Mouse (Mus musculus) brain, embryonic 14.5 days (tissue): ENCODE data around the gene C2cd2.

Source experiments
- CTCF ChIP-seq: fragments of 200-500 bp; IDR thresholded peaks from 2 replicates; pipeline ENCODE4 v1.5.1; 2012; ENCODE audit warnings: inconsistent platforms, mild to moderate bottlenecking, moderate library complexity, borderline replicate concordance; ENCODE audit not compliant: insufficient read depth, insufficient read length; ENCODE audit errors: extremely low read depth
- POLR2A ChIP-seq: fragments of 200-500 bp; IDR thresholded peaks from 2 replicates; pipeline ENCODE4 v1.6.1; 2012; ENCODE audit warnings: mild to moderate bottlenecking, inconsistent platforms, borderline replicate concordance; ENCODE audit not compliant: poor library complexity, insufficient read depth, insufficient read length, severe bottlenecking; ENCODE audit errors: extremely low read depth

- TF ChIP-seq CTCF = no peak
- no peak for TF ChIP-seq POLR2A
Observed at GRCm38 (mm10) chr16:97869193-97870102, 93.0 kb downstream of the C2cd2 start.
